Mouse (Mus musculus): ENCODE results near the gene Gpr22. TPM values are rescaled to one million over a fixed set of nuclear protein-coding genes. Genes with fewer than 3 reads are reported as not detected.

The Gpr22 gene
- polyA plus RNA-seq, 1 experiment from 2014 or later = 4.9 TPM

Other genes starting within 250 kb of the Gpr22 start
- gene Cbll1, start 214.3 kb downstream of the Gpr22 start, polyA plus RNA-seq (2016; fragmentation: Nextera tagmentation; extraction: Ambion mirVana) = 17.7 and 18.1 TPM in 2 replicates
- gene Slc26a4, start 154.0 kb downstream of the Gpr22 start, polyA plus RNA-seq (2016; fragmentation: Nextera tagmentation; extraction: Ambion mirVana) = 0.09 TPM in 1 of 2 replicates, not detected in the other
- gene Bcap29, start 79.3 kb downstream of the Gpr22 start, polyA plus RNA-seq (2016; fragmentation: Nextera tagmentation; extraction: Ambion mirVana) = 19.7 and 21.0 TPM in 2 replicates
- 6.9 and 10.5 TPM in 2 replicates for gene Dus4l, start 59.1 kb downstream of the Gpr22 start, polyA plus RNA-seq (2016; fragmentation: Nextera tagmentation; extraction: Ambion mirVana)
- 26.9 TPM in 2 replicates for gene Cog5, start 59.1 kb downstream of the Gpr22 start, polyA plus RNA-seq (2016; fragmentation: Nextera tagmentation; extraction: Ambion mirVana)
- 77.9 and 81.3 TPM in 2 replicates for gene Hbp1, start 236.6 kb upstream of the Gpr22 start, polyA plus RNA-seq (2016; fragmentation: Nextera tagmentation; extraction: Ambion mirVana)